Mouse (Mus musculus): Measurements from ENCODE around the gene Mettl24. TPM values are rescaled to one million over a fixed set of nuclear protein-coding genes. Genes with fewer than 3 reads are reported as not detected.
A peak's percentile ranks its signal among the peaks of the same experiment; 100 is the strongest.

The Mettl24 gene
- polyA plus RNA-seq, 1 experiment from 2014 or later = 1.3 TPM

GRCm38 (mm10) chr10:40718362-40718761 lies 35.3 kb downstream of the Mettl24 start:
- Histone ChIP-seq H3K9ac (ENCODE audit: low read length) (no peak overlapping the region), H3K27ac (ENCODE audit: low read depth, low read length) (no peak overlapping the region), H3K9me3 (ENCODE audit: control insufficient read depth, low read length) (no peaks in the 10 kb centered on the region), H3K4me1 (ENCODE audit: control insufficient read depth, insufficient read depth, low read length) (no peaks in the 10 kb centered on the region), H3K27me3 (ENCODE audit: control insufficient read depth, insufficient read depth, low read length) (no peaks in the 10 kb centered on the region), H3K36me3 (ENCODE audit: control insufficient read depth, insufficient read depth, low read length) (no peaks in the 10 kb centered on the region), H3K4me3 (ENCODE audit: low read depth, low read length) (no peak overlapping the region), H3K4me2 (ENCODE audit: low read depth) (no peak overlapping the region)
- DNase-seq (ENCODE audit: low spot score) (no peak), ATAC-seq (ENCODE audit: insufficient read depth, low FRiP score, low TSS enrichment) (no peak)
- WGBS = 94% methylated on average over 13 of the region's 13 CpGs

- no peaks in the 10 kb centered on the region for H3K9me3 ChIP-seq (ENCODE audit: control insufficient read depth, low read length)
- WGBS = 79% methylated on average over 6 of the region's 6 CpGs
- H3K4me2 ChIP-seq (ENCODE audit: low read depth) = no peak overlapping the region
- H3K27me3 ChIP-seq (ENCODE audit: control insufficient read depth, insufficient read depth, low read length) = no peaks in the 10 kb centered on the region
- peaks cover 3% of the 10 kb centered on the region for H3K4me1 ChIP-seq (ENCODE audit: control insufficient read depth, insufficient read depth, low read length)
- ATAC-seq (ENCODE audit: insufficient read depth, low FRiP score, low TSS enrichment) (no peak), DNase-seq (ENCODE audit: low spot score) (no peak)
- no peaks in the 10 kb centered on the region for H3K36me3 ChIP-seq (ENCODE audit: control insufficient read depth, insufficient read depth, low read length)
- H3K9ac ChIP-seq (ENCODE audit: low read length) = no peak overlapping the region
- H3K4me3 ChIP-seq (ENCODE audit: low read depth, low read length) = no peak overlapping the region
- no peak overlapping the region for H3K27ac ChIP-seq (ENCODE audit: low read depth, low read length)
These were observed 36.0 kb downstream of the Mettl24 start for GRCm38 (mm10) chr10:40719062-40719461.

- DNase-seq (ENCODE audit: low spot score) = no peak
- WGBS = 67% methylated on average over 5 of the region's 5 CpGs
- Histone ChIP-seq H3K4me1 (ENCODE audit: control insufficient read depth, insufficient read depth, low read length) (peaks cover 8% of the 10 kb centered on the region), H3K27me3 (ENCODE audit: control insufficient read depth, insufficient read depth, low read length) (no peaks in the 10 kb centered on the region), H3K9ac (ENCODE audit: low read length) (no peak overlapping the region), H3K4me2 (ENCODE audit: low read depth) (no peak overlapping the region), H3K9me3 (ENCODE audit: control insufficient read depth, low read length) (no peaks in the 10 kb centered on the region), H3K27ac (ENCODE audit: low read depth, low read length) (no peak overlapping the region), H3K36me3 (ENCODE audit: control insufficient read depth, insufficient read depth, low read length) (no peaks in the 10 kb centered on the region), H3K4me3 (ENCODE audit: low read depth, low read length) (no peak overlapping the region)
- ATAC-seq (ENCODE audit: insufficient read depth, low FRiP score, low TSS enrichment) = no peak
These were observed 37.8 kb downstream of the Mettl24 start for GRCm38 (mm10) chr10:40720883-40721282.

GRCm38 (mm10) chr10:40724342-40724741 lies 41.3 kb downstream of the Mettl24 start:
- WGBS = 28% methylated on average over 6 of the region's 6 CpGs
- DNase-seq (ENCODE audit: low spot score) (peak; percentile 40), ATAC-seq (ENCODE audit: insufficient read depth, low FRiP score, low TSS enrichment) (no peak)
- H3K27ac ChIP-seq (ENCODE audit: low read depth, low read length) = 0 out of 2 replicates have a peak overlapping the region, but pooled peaks have one; percentile 8
- no peak overlapping the region for H3K9ac ChIP-seq (ENCODE audit: low read length)
- no peaks in the 10 kb centered on the region for H3K36me3 ChIP-seq (ENCODE audit: control insufficient read depth, insufficient read depth, low read length)
- no peaks in the 10 kb centered on the region for H3K27me3 ChIP-seq (ENCODE audit: control insufficient read depth, insufficient read depth, low read length)
- no peak overlapping the region for H3K4me2 ChIP-seq (ENCODE audit: low read depth)
- no peaks in the 10 kb centered on the region for H3K9me3 ChIP-seq (ENCODE audit: control insufficient read depth, low read length)
- H3K4me3 ChIP-seq (ENCODE audit: low read depth, low read length) = no peak overlapping the region
- H3K4me1 ChIP-seq (ENCODE audit: control insufficient read depth, insufficient read depth, low read length) = peaks cover 12% of the 10 kb centered on the region

GRCm38 (mm10) chr10:40725066-40725465 lies 42.0 kb downstream of the Mettl24 start:
- H3K9me3 ChIP-seq (ENCODE audit: control insufficient read depth, low read length) = no peaks in the 10 kb centered on the region
- H3K4me3 ChIP-seq (ENCODE audit: low read depth, low read length) = no peak overlapping the region
- no peaks in the 10 kb centered on the region for H3K27me3 ChIP-seq (ENCODE audit: control insufficient read depth, insufficient read depth, low read length)
- H3K4me1 ChIP-seq (ENCODE audit: control insufficient read depth, insufficient read depth, low read length) = peaks cover 12% of the 10 kb centered on the region
- no peak overlapping the region for H3K27ac ChIP-seq (ENCODE audit: low read depth, low read length)
- ATAC-seq (ENCODE audit: insufficient read depth, low FRiP score, low TSS enrichment) (no peak), DNase-seq (ENCODE audit: low spot score) (no peak)
- 39% methylated on average over 4 of the region's 4 CpGs for WGBS
- no peak overlapping the region for H3K9ac ChIP-seq (ENCODE audit: low read length)
- H3K4me2 ChIP-seq (ENCODE audit: low read depth) = no peak overlapping the region
- no peaks in the 10 kb centered on the region for H3K36me3 ChIP-seq (ENCODE audit: control insufficient read depth, insufficient read depth, low read length)

- H3K27ac ChIP-seq (ENCODE audit: low read depth, low read length) = no peak overlapping the region
- no peak overlapping the region for H3K4me3 ChIP-seq (ENCODE audit: low read depth, low read length)
- DNase-seq (ENCODE audit: low spot score) = no peak
- no peak for ATAC-seq (ENCODE audit: insufficient read depth, low FRiP score, low TSS enrichment)
- peaks cover 12% of the 10 kb centered on the region for H3K4me1 ChIP-seq (ENCODE audit: control insufficient read depth, insufficient read depth, low read length)
- no peaks in the 10 kb centered on the region for H3K27me3 ChIP-seq (ENCODE audit: control insufficient read depth, insufficient read depth, low read length)
- H3K36me3 ChIP-seq (ENCODE audit: control insufficient read depth, insufficient read depth, low read length) = no peaks in the 10 kb centered on the region
- 83% methylated on average over 4 of the region's 4 CpGs for WGBS
- H3K4me2 ChIP-seq (ENCODE audit: low read depth) = no peak overlapping the region
- H3K9me3 ChIP-seq (ENCODE audit: control insufficient read depth, low read length) = no peaks in the 10 kb centered on the region
- H3K9ac ChIP-seq (ENCODE audit: low read length) = no peak overlapping the region
These were observed 42.4 kb downstream of the Mettl24 start for GRCm38 (mm10) chr10:40725471-40725870.

- Histone ChIP-seq H3K36me3 (ENCODE audit: control insufficient read depth, insufficient read depth, low read length) (no peaks in the 10 kb centered on the region), H3K9ac (ENCODE audit: low read length) (no peak overlapping the region), H3K4me2 (ENCODE audit: low read depth) (no peak overlapping the region), H3K27me3 (ENCODE audit: control insufficient read depth, insufficient read depth, low read length) (no peaks in the 10 kb centered on the region), H3K4me3 (ENCODE audit: low read depth, low read length) (no peak overlapping the region), H3K27ac (ENCODE audit: low read depth, low read length) (no peak overlapping the region), H3K4me1 (ENCODE audit: control insufficient read depth, insufficient read depth, low read length) (peaks cover 12% of the 10 kb centered on the region), H3K9me3 (ENCODE audit: control insufficient read depth, low read length) (no peaks in the 10 kb centered on the region)
- ATAC-seq (ENCODE audit: insufficient read depth, low FRiP score, low TSS enrichment) (no peak), DNase-seq (ENCODE audit: low spot score) (no peak)
- 72% methylated on average over 11 of the region's 11 CpGs for WGBS
These were observed 43.3 kb downstream of the Mettl24 start for GRCm38 (mm10) chr10:40726288-40726902.

- Histone ChIP-seq H3K27ac (ENCODE audit: low read depth, low read length) (no peak overlapping the region), H3K27me3 (ENCODE audit: control insufficient read depth, insufficient read depth, low read length) (no peaks in the 10 kb centered on the region), H3K4me2 (ENCODE audit: low read depth) (no peak overlapping the region), H3K4me3 (ENCODE audit: low read depth, low read length) (no peak overlapping the region), H3K4me1 (ENCODE audit: control insufficient read depth, insufficient read depth, low read length) (peaks cover 12% of the 10 kb centered on the region), H3K9me3 (ENCODE audit: control insufficient read depth, low read length) (no peaks in the 10 kb centered on the region), H3K36me3 (ENCODE audit: control insufficient read depth, insufficient read depth, low read length) (no peaks in the 10 kb centered on the region), H3K9ac (ENCODE audit: low read length) (no peak overlapping the region)
- 50% methylated on average over 5 of the region's 5 CpGs for WGBS
- ATAC-seq (ENCODE audit: insufficient read depth, low FRiP score, low TSS enrichment) = no peak
- peak; percentile 19 for DNase-seq (ENCODE audit: low spot score)
These were observed 43.9 kb downstream of the Mettl24 start for GRCm38 (mm10) chr10:40726989-40727388.

GRCm38 (mm10) chr10:40730200-40730599 lies 47.1 kb downstream of the Mettl24 start:
- Histone ChIP-seq H3K4me2 (ENCODE audit: low read depth) (no peak overlapping the region), H3K4me3 (ENCODE audit: low read depth, low read length) (no peak overlapping the region), H3K27ac (ENCODE audit: low read depth, low read length) (no peak overlapping the region), H3K9ac (ENCODE audit: low read length) (no peak overlapping the region), H3K36me3 (ENCODE audit: control insufficient read depth, insufficient read depth, low read length) (no peaks in the 10 kb centered on the region), H3K27me3 (ENCODE audit: control insufficient read depth, insufficient read depth, low read length) (no peaks in the 10 kb centered on the region), H3K4me1 (ENCODE audit: control insufficient read depth, insufficient read depth, low read length) (peaks cover 5% of the 10 kb centered on the region; the same call in 1 of the 2 replicates), H3K9me3 (ENCODE audit: control insufficient read depth, low read length) (no peaks in the 10 kb centered on the region)
- no peak for DNase-seq (ENCODE audit: low spot score)
- no peak for ATAC-seq (ENCODE audit: insufficient read depth, low FRiP score, low TSS enrichment)
- WGBS = 91% methylated on average over 5 of the region's 5 CpGs

Measured in neural tube, embryonic 11.5 days (tissue).